Mouse (Mus musculus): ENCODE data around the gene Phkb. TPM values are rescaled to one million over a fixed set of nuclear protein-coding genes. Genes with fewer than 3 reads are reported as not detected.

The Phkb gene
- total and polyA plus RNA-seq, 3 experiments, result 20.9 to 25.4 (median 23.5) TPM

DNA sequence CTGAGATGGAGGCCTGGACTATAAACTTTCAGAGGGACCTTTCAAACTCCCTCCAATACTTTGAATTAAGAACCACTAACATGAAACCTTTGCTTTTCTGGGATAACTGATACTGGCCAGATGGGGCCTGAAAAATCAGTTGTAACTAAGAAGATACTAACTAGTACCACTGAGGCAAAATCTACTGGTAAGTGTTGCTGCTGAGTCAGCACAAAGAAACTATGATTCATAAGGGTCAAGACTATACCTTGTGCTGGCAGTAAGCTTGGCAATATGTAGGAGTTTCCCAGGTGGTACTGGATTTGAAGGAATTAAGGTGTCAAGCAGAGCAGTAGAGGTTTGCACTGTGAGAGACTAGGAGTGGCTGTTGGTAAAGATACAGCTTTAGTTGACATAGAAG is 27.1 kb upstream of the Phkb start:
- no peak for DNase-seq (ENCODE audit: extremely low read depth)
- dilution Hi-C loops (cut with MboI; ENCODE audit: extremely low pct_ligation_motif_present, extremely low pct_unique_long_range_greater_than_20kb, low sequenced_read_pairs), result no loop called here
- H3K4me3 ChIP-seq (replicated peaks in 1 of 3; ENCODE audit: low read depth in 2 of 3, low read length in 2 of 3, poor library complexity in 1 of 3), result no peak overlapping the region
- no peaks in the 10 kb centered on the region for H3K27me3 ChIP-seq (replicated peaks)
- no peak overlapping the region for H3K9ac ChIP-seq (ENCODE audit: insufficient read depth, low read depth)
- H3K36me3 ChIP-seq (replicated peaks in 1 of 2; ENCODE audit: control insufficient read depth in 1 of 2, insufficient read depth in 1 of 2, low read length in 1 of 2), result peaks cover 3 to 11% of the 10 kb centered on the region in 2 experiments
- no peak overlapping the region for H3K4me2 ChIP-seq (ENCODE audit: insufficient read depth, low read depth, poor library complexity, severe bottlenecking)
- H3K79me2 ChIP-seq (replicated peaks; ENCODE audit: control insufficient read depth, extremely low read depth, insufficient read depth, poor library complexity, severe bottlenecking), result no peaks in the 10 kb centered on the region
- in situ Hi-C loops (cut with MboI; ENCODE audit: low pct_ligation_motif_present, low pct_unique_long_range_greater_than_20kb, low sequenced_read_pairs), result no loop called here
- H3K9me3 ChIP-seq (replicated peaks; ENCODE audit: low read length), result no peaks in the 10 kb centered on the region
- TF ChIP-seq MAFK (IDR thresholded peaks at IDR 0.05; ENCODE audit: insufficient replicate concordance, low read length), result peak; percentile 86; the same call in 1 of the 2 replicates
- TF ChIP-seq RCOR1 (conservative IDR thresholded peaks at IDR 0.05; ENCODE audit: low read depth, low read length), result no peak
- no peak for TF ChIP-seq USF2 (conservative IDR thresholded peaks at IDR 0.05; ENCODE audit: low read depth, low read length)
- H3K27ac ChIP-seq (ENCODE audit: insufficient read depth, low read depth), result no peak overlapping the region
- peaks cover 0 to 2% of the 10 kb centered on the region in 2 experiments; a peak in 1 of 4 replicates for H3K4me1 ChIP-seq (ENCODE audit: control insufficient read depth in 1 of 2, insufficient read depth in 2 of 2)

DNA sequence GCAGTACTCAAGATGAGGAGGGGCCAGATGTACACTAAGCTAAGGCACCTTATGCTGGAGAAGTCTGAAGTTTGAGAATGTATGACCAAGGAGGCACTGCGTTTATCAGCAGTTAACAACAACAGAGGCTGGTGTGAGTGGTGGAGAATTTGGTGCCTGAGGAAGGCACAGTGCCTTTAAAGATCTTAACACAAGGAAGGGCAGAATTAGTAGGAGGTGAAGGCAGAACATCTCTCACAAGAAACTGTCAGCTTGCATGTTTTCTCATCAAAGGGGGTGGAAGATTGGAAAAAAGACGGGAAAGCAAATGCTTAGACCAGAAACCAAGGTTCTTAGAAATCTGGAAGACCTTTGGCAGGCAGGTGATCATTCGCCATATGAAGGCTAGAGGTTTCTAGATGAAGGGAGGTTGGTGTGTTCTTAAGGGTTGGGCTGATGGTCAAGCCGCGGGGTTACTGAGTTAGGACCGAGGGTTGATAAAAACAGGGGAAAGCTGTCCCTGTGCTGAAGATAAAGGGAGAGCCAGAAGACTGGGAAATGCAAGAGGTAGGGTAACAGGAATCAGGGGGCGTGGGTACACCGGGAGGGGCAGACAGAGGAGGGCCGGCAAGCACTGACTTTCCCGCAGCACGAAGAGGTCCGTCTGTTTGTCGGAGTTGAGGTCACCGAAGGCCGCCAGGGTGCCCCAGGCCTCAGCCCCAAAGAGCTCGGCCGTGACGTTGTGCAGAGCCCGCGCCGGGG is 673 bp upstream of the Phkb start:
- Histone ChIP-seq H3K27me3 (replicated peaks) (no peaks in the 10 kb centered on the region), H3K36me3 (replicated peaks in 1 of 2; ENCODE audit: control insufficient read depth in 1 of 2, insufficient read depth in 1 of 2, low read length in 1 of 2) (peaks cover 7 to 23% of the 10 kb centered on the region in 2 experiments), H3K4me3 (replicated peaks in 1 of 3; ENCODE audit: low read depth in 2 of 3, low read length in 2 of 3, poor library complexity in 1 of 3) (peak overlapping the region; percentile 85 to 98 (median 88)), H3K4me2 (ENCODE audit: insufficient read depth, low read depth, poor library complexity, severe bottlenecking) (peak overlapping the region; percentile 65), H3K9ac (ENCODE audit: insufficient read depth, low read depth) (peak overlapping the region; percentile 74), H3K9me3 (replicated peaks; ENCODE audit: low read length) (no peaks in the 10 kb centered on the region), H3K79me2 (replicated peaks; ENCODE audit: control insufficient read depth, extremely low read depth, insufficient read depth, poor library complexity, severe bottlenecking) (peaks cover 12% of the 10 kb centered on the region; the same call in 1 of the 2 replicates), H3K4me1 (ENCODE audit: control insufficient read depth in 1 of 2, insufficient read depth in 2 of 2) (peaks cover 0 to 25% of the 10 kb centered on the region in 2 experiments; a peak in 2 of 4 replicates), H3K27ac (ENCODE audit: insufficient read depth, low read depth) (peak overlapping the region; percentile 70)
- TF ChIP-seq MAX (IDR thresholded peaks at IDR 0.05; ENCODE audit: low read length) (no peak), JUND (conservative IDR thresholded peaks at IDR 0.05; ENCODE audit: low read depth, low read length) (no peak), USF1 (IDR thresholded peaks at IDR 0.05; ENCODE audit: low read depth, low read length) (no peak), ETS1 (conservative IDR thresholded peaks at IDR 0.05; ENCODE audit: low read depth, low read length) (no peak), USF2 (conservative IDR thresholded peaks at IDR 0.05; ENCODE audit: low read depth, low read length) (no peak), HCFC1 (IDR thresholded peaks at IDR 0.05; ENCODE audit: low read depth, low read length) (no peak), POLR2AphosphoS2 (IDR thresholded peaks at IDR 0.05; ENCODE audit: low read depth, low read length) (no peak), RAD21 (IDR thresholded peaks at IDR 0.05; ENCODE audit: low read depth, low read length) (no peak)
- no peak for DNase-seq (ENCODE audit: extremely low read depth)
- in situ Hi-C loops (cut with MboI; ENCODE audit: low pct_ligation_motif_present, low pct_unique_long_range_greater_than_20kb, low sequenced_read_pairs), result no loop called here
- dilution Hi-C loops (cut with MboI; ENCODE audit: extremely low pct_ligation_motif_present, extremely low pct_unique_long_range_greater_than_20kb, low sequenced_read_pairs), result no loop called here

DNA sequence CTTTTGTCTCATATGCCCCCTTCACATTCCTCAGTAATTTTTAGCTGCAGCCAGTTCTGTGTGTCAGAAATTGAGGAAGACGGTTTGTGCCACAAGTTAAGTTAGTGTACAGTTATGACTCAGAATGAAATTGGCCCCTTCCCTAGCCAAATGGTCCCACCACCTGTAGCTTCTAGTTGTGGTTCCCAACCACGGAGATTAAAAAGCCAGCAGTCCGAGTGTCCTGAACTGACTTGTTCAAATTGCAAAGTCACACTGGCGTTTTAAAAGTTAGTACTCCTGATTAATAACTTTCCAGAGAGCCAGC is 683 bp downstream of the Phkb start:
- dilution Hi-C loops (cut with MboI; ENCODE audit: extremely low pct_ligation_motif_present, extremely low pct_unique_long_range_greater_than_20kb, low sequenced_read_pairs) (no loop called here), in situ Hi-C loops (cut with MboI; ENCODE audit: low pct_ligation_motif_present, low pct_unique_long_range_greater_than_20kb, low sequenced_read_pairs) (no loop called here)
- peak; percentile 72 for DNase-seq (ENCODE audit: extremely low read depth)
- Histone ChIP-seq H3K27ac (ENCODE audit: insufficient read depth, low read depth) (peak overlapping the region; percentile 70), H3K27me3 (replicated peaks) (no peaks in the 10 kb centered on the region), H3K9me3 (replicated peaks; ENCODE audit: low read length) (no peaks in the 10 kb centered on the region), H3K36me3 (replicated peaks in 1 of 2; ENCODE audit: control insufficient read depth in 1 of 2, insufficient read depth in 1 of 2, low read length in 1 of 2) (peaks cover 3 to 14% of the 10 kb centered on the region in 2 experiments), H3K9ac (ENCODE audit: insufficient read depth, low read depth) (peak overlapping the region; percentile 74), H3K4me2 (ENCODE audit: insufficient read depth, low read depth, poor library complexity, severe bottlenecking) (peak overlapping the region; percentile 98), H3K4me3 (replicated peaks in 1 of 3; ENCODE audit: low read depth in 2 of 3, low read length in 2 of 3, poor library complexity in 1 of 3) (peak overlapping the region; percentile 85 to 98 (median 88)), H3K4me1 (ENCODE audit: control insufficient read depth in 1 of 2, insufficient read depth in 2 of 2) (peaks cover 0 to 35% of the 10 kb centered on the region in 2 experiments; a peak in 2 of 4 replicates), H3K79me2 (replicated peaks; ENCODE audit: control insufficient read depth, extremely low read depth, insufficient read depth, poor library complexity, severe bottlenecking) (peaks cover 12% of the 10 kb centered on the region; the same call in 1 of the 2 replicates)
- no peak for TF ChIP-seq GABPA (IDR thresholded peaks at IDR 0.05; ENCODE audit: insufficient replicate concordance, low read depth, low read length)
- peak; percentile 50; the same call in 1 of the 2 replicates for TF ChIP-seq ETS1 (conservative IDR thresholded peaks at IDR 0.05; ENCODE audit: low read depth, low read length)
- TF ChIP-seq MAFK (IDR thresholded peaks at IDR 0.05; ENCODE audit: insufficient replicate concordance, low read length), result peak; percentile 55; the same call in 1 of the 2 replicates
- no peak for TF ChIP-seq POLR2AphosphoS2 (IDR thresholded peaks at IDR 0.05; ENCODE audit: low read depth, low read length)
- no peak for TF ChIP-seq UBTF (IDR thresholded peaks at IDR 0.05; ENCODE audit: low read depth, low read length)
- TF ChIP-seq JUND (conservative IDR thresholded peaks at IDR 0.05; ENCODE audit: low read depth, low read length), result peak; percentile 95
- no peak for TF ChIP-seq NRF1 (IDR thresholded peaks at IDR 0.05; ENCODE audit: low read depth, low read length)
- TF ChIP-seq CHD1 (IDR thresholded peaks at IDR 0.05; ENCODE audit: low read depth, low read length), result no peak
- 0 out of 2 replicates have a peak, but pooled peaks have one; percentile 53 for TF ChIP-seq MEF2A (IDR thresholded peaks at IDR 0.05; ENCODE audit: borderline replicate concordance, low read depth, low read length)
- no peak for TF ChIP-seq MAX (IDR thresholded peaks at IDR 0.05; ENCODE audit: low read length)
- no peak for TF ChIP-seq POLR2A (IDR thresholded peaks at IDR 0.05; ENCODE audit: low read depth, low read length)
- TF ChIP-seq ZMIZ1 (IDR thresholded peaks at IDR 0.05; ENCODE audit: low read depth, low read length), result no peak
- TF ChIP-seq ZKSCAN1 (IDR thresholded peaks at IDR 0.05; ENCODE audit: borderline replicate concordance, low read depth, low read length), result no peak
- TF ChIP-seq EP300 (IDR thresholded peaks at IDR 0.05; ENCODE audit: low read length), result peak; percentile 94
- TF ChIP-seq CTCF (conservative IDR thresholded peaks at IDR 0.05 in 1 of 2, IDR thresholded peaks at IDR 0.05 in 1 of 2; ENCODE audit: low read depth in 2 of 2, low read length in 2 of 2), result no peak
- TF ChIP-seq HCFC1 (IDR thresholded peaks at IDR 0.05; ENCODE audit: low read depth, low read length), result no peak
- no peak for TF ChIP-seq E2F4 (IDR thresholded peaks at IDR 0.05; ENCODE audit: insufficient replicate concordance, low read depth, low read length)
- peak; percentile 81 for TF ChIP-seq JUN (IDR thresholded peaks at IDR 0.05; ENCODE audit: insufficient read depth, low read depth, low read length)
- peak; percentile 44; the same call in 1 of the 2 replicates for TF ChIP-seq CHD2 (IDR thresholded peaks at IDR 0.05; ENCODE audit: low read length)
